Mouse (Mus musculus) liver, embryonic 15.5 days (tissue): ENCODE measurements around the gene Csrnp2. TPM values are rescaled to one million over a fixed set of nuclear protein-coding genes. Genes with fewer than 3 reads are reported as not detected.

Experiments
- ATAC-seq: fragments of 200-750 bp; cut with Nextera tagmentation; 2 replicates; pipeline ENCODE4 v1.8.0; 2017; ENCODE audit warnings: moderate number of reproducible peaks, mild to moderate bottlenecking, moderate library complexity; ENCODE audit not compliant: insufficient read depth
- H3K27ac ChIP-seq: fragments of 300-500 bp; sonication (generic); replicated peaks from 2 replicates; pipeline ENCODE4 v1.5.1; 2015; ENCODE audit warnings: mild to moderate bottlenecking, inconsistent platforms
- H3K27me3 ChIP-seq: fragments of 300-500 bp; sonication (generic); 2 replicates; pipeline ENCODE4 v1.6.1; 2015; ENCODE audit warnings: mild to moderate bottlenecking, inconsistent platforms
- H3K36me3 ChIP-seq: fragments of 300-500 bp; sonication (generic); replicated peaks from 2 replicates; pipeline ENCODE4 v1.6.1; 2015; ENCODE audit warnings: moderate library complexity, mild to moderate bottlenecking, inconsistent platforms
- H3K4me1 ChIP-seq: fragments of 300-500 bp; sonication (generic); replicated peaks from 2 replicates; pipeline ENCODE4 v1.6.1; 2015; ENCODE audit warnings: inconsistent platforms
- H3K4me2 ChIP-seq: fragments of 300-500 bp; sonication (generic); 2 replicates; pipeline ENCODE4 v1.6.1; 2015; ENCODE audit warnings: moderate library complexity, mild to moderate bottlenecking, inconsistent platforms
- H3K4me3 ChIP-seq: fragments of 300-500 bp; sonication (generic); replicated peaks from 2 replicates; pipeline ENCODE4 v1.5.1; 2015; ENCODE audit warnings: mild to moderate bottlenecking, inconsistent platforms
- H3K9ac ChIP-seq: fragments of 300-500 bp; sonication (generic); 2 replicates; pipeline ENCODE4 v1.6.1; 2015; ENCODE audit warnings: moderate library complexity, mild to moderate bottlenecking, inconsistent platforms
- H3K9me3 ChIP-seq: fragments of 300-500 bp; sonication (generic); replicated peaks from 2 replicates; pipeline ENCODE4 v1.6.1; 2016; ENCODE audit warnings: inconsistent platforms
- WGBS: fragments of 180-500 bp; shearing (Covaris S2); methylation state at CpG from one replicate; pipeline ENCODE4 v1.1.7; 2015; ENCODE audit warnings: mixed read lengths; ENCODE audit not compliant: insufficient replicate concordance; 5-methylcytosine and 5-hydroxymethylcytosine counted together
- polyA plus RNA-seq: library from polyadenylated mRNA; unstranded; fragments of >200 nt; fragmentation: Nextera tagmentation; extraction: Ambion mirVana; gene quantifications from 2 replicates; pipeline ENCODE4 v1.2.1, GENCODE M21; 2015

Gene Csrnp2
- polyA plus RNA-seq, 1 experiment from 2014 or later: 0.81 TPM

DNA sequence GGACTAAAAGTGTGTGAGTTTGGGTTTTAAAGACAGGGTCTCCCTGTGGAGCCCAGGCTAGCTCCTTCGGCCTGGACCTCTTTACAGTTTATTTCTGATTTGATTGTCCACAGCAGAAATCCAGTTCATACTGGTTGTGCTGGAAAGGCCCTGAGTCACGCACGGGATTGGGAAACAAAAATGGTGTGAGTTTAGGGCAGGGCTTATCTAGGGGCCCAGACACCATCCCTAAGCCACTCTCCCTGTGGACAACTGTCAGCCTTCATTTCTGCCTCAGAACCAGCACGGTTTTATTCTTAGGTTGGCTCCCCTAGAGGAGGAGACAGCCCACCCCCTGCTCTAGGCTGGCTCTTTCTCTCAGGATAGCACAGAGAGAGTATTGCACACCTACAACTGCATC, 62.1 kb downstream of the Csrnp2 start:
- Histone ChIP-seq H3K4me2 (no peak overlapping the region), H3K27me3 (no peaks in the 10 kb centered on the region), H3K4me3 (no peak overlapping the region), H3K36me3 (no peaks in the 10 kb centered on the region), H3K9ac (no peak overlapping the region), H3K9me3 (no peaks in the 10 kb centered on the region), H3K27ac (0 out of 2 replicates have a peak overlapping the region, but pooled peaks have one; percentile 33), H3K4me1 (peaks cover 33% of the 10 kb centered on the region)
- ATAC-seq: peak; percentile 76
- WGBS: 21% methylated on average over 4 of the region's 4 CpGs

DNA sequence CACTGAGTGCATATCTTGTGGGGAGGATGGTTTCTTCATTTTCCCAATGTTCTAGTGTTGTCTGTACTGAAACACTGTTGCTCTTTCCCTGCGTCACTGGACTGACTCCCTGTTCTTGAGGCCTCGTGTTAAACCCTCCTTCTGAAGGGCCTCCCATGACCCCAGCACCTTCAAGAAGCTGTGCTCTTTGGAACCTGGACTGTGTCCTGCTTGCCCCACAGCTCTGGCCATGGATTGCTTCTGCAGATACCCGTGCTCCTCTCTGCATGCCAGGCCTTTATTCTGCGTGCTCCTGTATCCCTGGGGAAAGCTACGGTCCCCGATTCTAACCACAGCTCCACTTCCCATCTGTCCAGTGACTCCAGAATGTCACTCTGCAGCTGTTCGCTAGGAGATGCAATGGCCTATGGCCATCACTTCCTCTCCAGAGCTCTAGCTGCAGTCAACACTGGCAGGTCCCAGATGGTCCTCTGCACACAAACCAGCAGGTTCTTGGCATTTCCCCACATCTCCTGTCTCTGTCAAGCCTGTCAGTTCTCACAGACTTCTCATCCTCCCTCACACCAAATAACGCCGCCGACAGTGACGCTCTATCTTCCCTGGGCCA, 65.2 kb downstream of the Csrnp2 start:
- 63% methylated on average over 11 of the region's 11 CpGs for WGBS
- H3K36me3 ChIP-seq: no peaks in the 10 kb centered on the region
- no peak overlapping the region for H3K9ac ChIP-seq
- peaks cover 23% of the 10 kb centered on the region for H3K4me1 ChIP-seq
- H3K4me3 ChIP-seq: no peak overlapping the region
- peaks cover 24% of the 10 kb centered on the region for H3K27me3 ChIP-seq
- no peaks in the 10 kb centered on the region for H3K9me3 ChIP-seq
- no peak overlapping the region for H3K4me2 ChIP-seq
- no peak overlapping the region for H3K27ac ChIP-seq
- no peak for ATAC-seq

Other genes with a start within 250 kb of the Csrnp2 start
- not detected in 2 replicates for gene Tmprss12, start 214.7 kb downstream of the Csrnp2 start, polyA plus RNA-seq
- gene Mettl7a1, start 191.3 kb downstream of the Csrnp2 start, polyA plus RNA-seq: 8.9 and 9.7 TPM in 2 replicates
- gene Mettl7a3, start 160.6 kb downstream of the Csrnp2 start, polyA plus RNA-seq: not detected in 2 replicates
- gene Methig1, start 142.3 kb downstream of the Csrnp2 start, polyA plus RNA-seq: 0.17 and 0.25 TPM in 2 replicates
- gene Mettl7a2, start 142.3 kb downstream of the Csrnp2 start, polyA plus RNA-seq: not detected in 2 replicates
- not detected in 2 replicates for gene Higd1c, start 130.9 kb downstream of the Csrnp2 start, polyA plus RNA-seq
- 0.05 TPM in 2 replicates for gene Gm5475, start 73.3 kb downstream of the Csrnp2 start, polyA plus RNA-seq
- 39.7 and 43.9 TPM in 2 replicates for gene Slc11a2, start 70.4 kb downstream of the Csrnp2 start, polyA plus RNA-seq
- gene Letmd1, start 26.5 kb downstream of the Csrnp2 start, polyA plus RNA-seq: 11.9 and 14.3 TPM in 2 replicates
- gene Tfcp2, start 56.5 kb upstream of the Csrnp2 start, polyA plus RNA-seq: 3.7 and 4.1 TPM in 2 replicates
- 0.14 and 0.37 TPM in 2 replicates for gene Pou6f1, start 104.5 kb upstream of the Csrnp2 start, polyA plus RNA-seq
- 145 and 148 TPM in 2 replicates for gene Dazap2, start 119.9 kb upstream of the Csrnp2 start, polyA plus RNA-seq
- 9.3 and 10.8 TPM in 2 replicates for gene Smagp, start 141.5 kb upstream of the Csrnp2 start, polyA plus RNA-seq
- 18.2 and 22.2 TPM in 2 replicates for gene Bin2, start 174.1 kb upstream of the Csrnp2 start, polyA plus RNA-seq
- gene Cela1, start 192.4 kb upstream of the Csrnp2 start, polyA plus RNA-seq: 17.0 and 22.6 TPM in 2 replicates
- gene Galnt6, start 233.9 kb upstream of the Csrnp2 start, polyA plus RNA-seq: 1.2 and 1.5 TPM in 2 replicates